Mouse (Mus musculus): ENCODE measurements around the gene Cpne2. TPM values are rescaled to one million over a fixed set of nuclear protein-coding genes. Genes with fewer than 3 reads are reported as not detected.

The Cpne2 gene
- 0.33 to 0.63 TPM (median 0.45 TPM) in 3 of 4 replicates, not detected in the other for total RNA-seq (2023; ENCODE audit: inconsistent age)

DNA sequence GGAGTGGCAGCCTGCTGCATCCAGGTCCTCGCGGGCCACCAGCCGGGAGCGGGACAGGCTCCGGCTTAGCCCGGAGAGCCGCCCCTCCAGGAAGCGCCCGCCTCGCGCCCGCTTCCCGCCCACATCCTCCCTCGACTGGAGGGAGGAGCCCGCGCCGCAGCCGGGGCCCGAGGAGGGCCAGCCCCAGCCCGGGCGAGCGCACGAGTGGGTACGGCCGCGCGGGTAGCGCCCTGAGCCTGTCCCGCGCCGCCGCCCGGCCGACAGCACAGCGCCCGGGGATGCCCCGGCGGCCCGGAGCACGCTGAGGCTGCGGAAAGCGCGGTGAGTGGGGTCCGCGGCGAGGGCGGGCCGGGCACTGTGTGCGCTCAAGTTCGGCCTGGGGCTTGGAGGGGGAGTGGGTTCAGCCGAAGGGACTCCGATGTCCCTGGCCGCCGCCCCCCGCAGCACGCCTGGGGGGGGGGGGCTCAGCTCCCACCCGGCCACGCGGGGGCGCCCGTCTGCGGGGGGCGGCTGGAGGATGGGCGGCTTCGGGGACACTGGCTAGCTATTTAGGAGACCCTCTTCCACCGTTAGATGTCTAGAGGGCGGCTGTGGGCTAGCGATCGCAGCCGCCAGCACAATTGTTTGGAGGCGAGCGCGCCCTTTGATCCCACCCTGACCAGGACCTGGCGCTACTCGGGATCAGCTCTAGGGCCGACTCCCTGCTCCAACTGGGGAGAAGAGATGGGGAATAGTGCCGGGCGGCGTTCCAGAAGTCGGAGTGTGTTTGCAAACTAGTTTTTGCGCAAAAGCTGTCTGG is at the start of gene Cpne2:
TSS of gene Cpne2 (plus strand) at position 118 of the 799 bp plus-strand sequence.

GRCm38 (mm10) chr8:94601607-94602385 is 69.0 kb downstream of the Cpne2 start, which contains the start of the genes Rspry1 and Fam192a:
Gene Rspry1 (plus strand): TSS chr8:94601937.
Gene Fam192a (minus strand): TSS chr8:94601997.

Other genes with a start within 250 kb of the Cpne2 start
- 1.7 to 2.2 TPM (median 2.1 TPM) in 4 replicates for gene Slc12a3, start 203.8 kb upstream of the Cpne2 start, total RNA-seq (2023; ENCODE audit: inconsistent age)
- 245 to 283 TPM (median 269 TPM) in 4 replicates for gene Herpud1, start 146.6 kb upstream of the Cpne2 start, total RNA-seq (2023; ENCODE audit: inconsistent age)
- 88.4 to 123 TPM (median 96.6 TPM) in 4 replicates for gene Nlrc5, start 98.6 kb upstream of the Cpne2 start, total RNA-seq (2023; ENCODE audit: inconsistent age)
- gene Rspry1, start 68.9 kb downstream of the Cpne2 start, total RNA-seq (2023; ENCODE audit: inconsistent age) = 25.3 to 28.4 TPM (median 26.7 TPM) in 4 replicates
- 31.8 to 42.0 TPM (median 37.3 TPM) in 4 replicates for gene Fam192a, start 69.0 kb downstream of the Cpne2 start, total RNA-seq (2023; ENCODE audit: inconsistent age)
- gene Arl2bp, start 133.6 kb downstream of the Cpne2 start, total RNA-seq (2023; ENCODE audit: inconsistent age) = 94.4 to 105 TPM (median 99.9 TPM) in 4 replicates
- gene Pllp, start 163.3 kb downstream of the Cpne2 start, total RNA-seq (2023; ENCODE audit: inconsistent age) = not detected in 4 replicates
- 0.48 to 0.51 TPM in 2 of 4 replicates, not detected in the others for gene Ccl22, start 212.6 kb downstream of the Cpne2 start, total RNA-seq (2023; ENCODE audit: inconsistent age)
- not detected in 4 replicates for gene Cx3cl1, start 239.0 kb downstream of the Cpne2 start, total RNA-seq (2023; ENCODE audit: inconsistent age)

All from B cell, adult (primary cell).